Mouse (Mus musculus): ENCODE measurements around the gene Pnpla8. TPM values are rescaled to one million over a fixed set of nuclear protein-coding genes. Genes with fewer than 3 reads are reported as not detected.

Gene Pnpla8
- 21.6 and 21.8 TPM in 2 replicates for polyA plus RNA-seq (2012; rRNA removed)

GRCm38 (mm10) chr12:44221070-44221469 lies at the start of gene Pnpla8:
TSS of gene Pnpla8 (plus strand) at chr12:44221370.

GRCm38 (mm10) chr12:44209824-44210752 lies 11.1 kb upstream of the Pnpla8 start, which contains the start of gene Dnajb9:
TSS of gene Dnajb9 (minus strand) at chr12:44210326.

GRCm38 (mm10) chr12:44328381-44329315 lies 107.5 kb downstream of the Pnpla8 start, which contains the start of gene Nrcam:
TSS of gene Nrcam (plus strand) at chr12:44328885.

Other genes starting within 250 kb of the Pnpla8 start
- 11.7 and 13.7 TPM in 2 replicates for gene Dnajb9, start 11.0 kb upstream of the Pnpla8 start, polyA plus RNA-seq (2012; rRNA removed)
- 0.03 and 0.05 TPM in 2 replicates for gene Nrcam, start 107.5 kb downstream of the Pnpla8 start, polyA plus RNA-seq (2012; rRNA removed)